Mouse (Mus musculus): ENCODE results near the gene Zfp961.

- TF ChIP-seq CTCF (conservative IDR thresholded peaks at IDR 0.05; ENCODE audit: low read length) (no peak), NANOG (IDR thresholded peaks at IDR 0.05; ENCODE audit: borderline replicate concordance, low read length) (no peak), POU5F1 (IDR thresholded peaks at IDR 0.05; ENCODE audit: borderline replicate concordance, low read length) (no peak)
These were observed at the start of gene Zfp961 for GRCm38 (mm10) chr8:71950482-71951221.

Data from E14TG2a.4 (cell line).